Mouse (Mus musculus) myocyte (in vitro differentiated cells): ENCODE results near the gene Zbtb46. TPM values are rescaled to one million over a fixed set of nuclear protein-coding genes. Genes with fewer than 3 reads are reported as not detected.

Experiments used
- H3K27me3 ChIP-seq: one replicate; pipeline ENCODE4 v1.6.1; 2011; ENCODE audit not compliant: control insufficient read depth, insufficient read depth, insufficient read length
- H3K36me3 ChIP-seq: one replicate; pipeline ENCODE4 v1.6.1; 2011; ENCODE audit not compliant: control insufficient read depth, insufficient read depth
- H3K4me2 ChIP-seq: one replicate; pipeline ENCODE4 v1.6.1; 2011; ENCODE audit warnings: low read depth, control low read depth
- H3K4me3 ChIP-seq: one replicate; pipeline ENCODE4 v1.5.1; 2011; ENCODE audit warnings: mild to moderate bottlenecking, control low read depth, moderate library complexity
- H3K79me2 ChIP-seq: one replicate; pipeline ENCODE4 v1.6.1; 2011; ENCODE audit not compliant: control insufficient read depth, insufficient read depth
- H3ac ChIP-seq: one replicate; pipeline ENCODE4 v1.6.1; 2011; ENCODE audit not compliant: control insufficient read depth, insufficient read length
- CEBPB ChIP-seq: IDR thresholded peaks from 2 replicates; pipeline ENCODE4 v1.6.1; 2011; ENCODE audit warnings: mild to moderate bottlenecking, moderate library complexity; ENCODE audit not compliant: poor library complexity, insufficient read depth, severe bottlenecking
- E2F4 ChIP-seq: IDR thresholded peaks from one replicate; pipeline ENCODE4 v1.6.1; 2011; ENCODE audit warnings: mild to moderate bottlenecking, control low read depth, moderate library complexity; ENCODE audit not compliant: insufficient read depth
- MAX ChIP-seq: IDR thresholded peaks from one replicate; pipeline ENCODE4 v1.6.1; 2011; ENCODE audit warnings: low read depth, mild to moderate bottlenecking, control low read depth
- MYOD1 ChIP-seq, 3 experiments: IDR thresholded peaks; one replicate each; pipeline ENCODE4 v1.6.1; 2011; ENCODE audit warnings: control low read depth in 2 of 3, low read depth in 2 of 3, mild to moderate bottlenecking in 2 of 3, moderate library complexity in 1 of 3; ENCODE audit not compliant: insufficient read length in 2 of 3, control insufficient read depth in 1 of 3
- MYOG ChIP-seq, 3 experiments: IDR thresholded peaks; one replicate each; pipeline ENCODE4 v1.6.1; 2011; ENCODE audit warnings: control low read depth in 2 of 3, low read depth in 2 of 3, mild to moderate bottlenecking in 2 of 3; ENCODE audit not compliant: insufficient read length in 2 of 3, control insufficient read depth in 1 of 3, insufficient read depth in 1 of 3
- POLR2A ChIP-seq: IDR thresholded peaks from one replicate; pipeline ENCODE4 v1.6.1; 2011; ENCODE audit warnings: low read depth, mild to moderate bottlenecking, control low read depth, moderate library complexity; ENCODE audit not compliant: insufficient read length
- POLR2AphosphoS2 ChIP-seq: IDR thresholded peaks from one replicate; pipeline ENCODE4 v1.6.1; 2011; ENCODE audit warnings: low read depth, control low read depth; ENCODE audit not compliant: insufficient read length
- REST ChIP-seq: IDR thresholded peaks from one replicate; pipeline ENCODE4 v1.6.1; 2011; ENCODE audit warnings: mild to moderate bottlenecking, control low read depth, moderate library complexity; ENCODE audit not compliant: insufficient read depth, insufficient read length
- SRF ChIP-seq: IDR thresholded peaks from one replicate; pipeline ENCODE4 v1.6.1; 2011; ENCODE audit warnings: low read depth; ENCODE audit not compliant: control insufficient read depth, insufficient read length
- TCF12 ChIP-seq: IDR thresholded peaks from one replicate; pipeline ENCODE4 v1.6.1; 2011; ENCODE audit warnings: mild to moderate bottlenecking, control low read depth; ENCODE audit not compliant: poor library complexity, insufficient read depth, severe bottlenecking
- TCF3 ChIP-seq: IDR thresholded peaks from one replicate; pipeline ENCODE4 v1.6.1; 2011; ENCODE audit warnings: low read depth, control low read depth; ENCODE audit not compliant: insufficient read length
- USF1 ChIP-seq: IDR thresholded peaks from one replicate; pipeline ENCODE4 v1.6.1; 2011; ENCODE audit warnings: low read depth, mild to moderate bottlenecking, control low read depth, moderate library complexity
- polyA plus RNA-seq: library from polyadenylated mRNA; unstranded; fragments of >200 nt; fragmentation: generic; extraction: Trizol; gene quantifications from one replicate; pipeline ENCODE4 v1.2.1, GENCODE M21; 2012; ENCODE audit warnings: missing spikeins

Gene Zbtb46
- 1.3 TPM for polyA plus RNA-seq

DNA sequence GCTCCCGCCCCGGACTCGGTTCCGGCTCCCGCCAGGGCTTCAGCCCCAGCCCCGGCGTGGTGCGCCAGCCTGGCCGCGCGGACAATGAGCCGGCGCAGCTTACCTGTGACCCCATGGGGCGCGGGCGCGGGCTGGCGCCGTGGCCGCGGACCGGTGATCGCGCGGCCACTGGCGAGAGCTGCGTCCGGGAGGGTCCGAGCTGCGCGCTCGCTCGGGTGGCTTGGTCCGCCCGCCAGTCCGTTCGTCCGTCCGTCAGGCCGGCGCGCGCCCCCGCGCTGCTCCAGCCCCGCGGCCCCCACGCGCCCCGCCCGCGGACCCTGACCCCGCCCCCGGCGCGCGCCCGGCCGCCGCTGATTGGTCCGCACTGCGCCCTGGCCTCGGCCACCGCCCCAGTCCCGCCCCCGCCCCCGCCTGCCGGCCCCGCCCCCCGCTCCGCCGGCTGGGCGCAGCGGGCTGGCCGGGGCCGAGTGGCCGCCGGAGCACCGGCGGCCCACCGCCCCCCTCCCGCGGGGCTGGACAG is at the start of gene Zbtb46:
TSS of gene Zbtb46 (minus strand) at position 274 of the 520 bp plus-strand sequence.
- H3K27me3 ChIP-seq: peaks cover 33% of the 10 kb centered on the region
- no peaks in the 10 kb centered on the region for H3K79me2 ChIP-seq
- TF ChIP-seq POLR2AphosphoS2: peak; percentile 32
- TF ChIP-seq POLR2A: peak; percentile 74
- TF ChIP-seq MYOG (IDR thresholded peaks at IDR 0.05; ENCODE audit: control insufficient read depth in 1 of 3, insufficient read depth in 1 of 3, insufficient read length in 2 of 3, low read depth in 2 of 3): peak in 1 of 3 experiments; percentile 37
- no peak for TF ChIP-seq USF1
- H3K4me2 ChIP-seq: peak within 1 kb of the TSS; percentile 98
- H3K4me3 ChIP-seq: peak within 1 kb of the TSS; percentile 28
- no peaks in the 10 kb centered on the region for H3K36me3 ChIP-seq
- H3ac ChIP-seq: peak within 1 kb of the TSS; percentile 53

DNA sequence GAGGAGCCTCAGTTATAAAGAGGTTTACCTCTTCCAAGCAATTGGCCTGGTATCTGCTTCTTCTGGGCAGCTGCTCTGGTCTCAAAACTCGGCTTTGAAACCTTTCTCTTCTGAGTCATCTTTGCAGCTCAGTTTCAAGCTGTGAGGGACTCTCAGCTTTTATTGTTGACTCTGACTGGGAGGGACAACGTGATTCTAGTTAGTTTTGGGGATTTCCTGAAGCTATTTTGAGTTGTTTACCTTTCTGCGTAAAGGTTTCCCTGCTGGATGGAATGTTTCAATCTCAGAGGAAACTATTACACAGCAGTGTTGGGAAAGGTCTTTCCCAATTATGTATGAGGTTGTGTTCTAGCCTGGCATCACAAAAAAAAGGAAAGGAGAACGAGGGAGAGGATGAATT is 39.4 kb upstream of the Zbtb46 start:
- peaks cover 37% of the 10 kb centered on the region for H3K36me3 ChIP-seq
- H3K4me2 ChIP-seq: peak overlapping the region; percentile 83
- no peak overlapping the region for H3ac ChIP-seq
- no peak for TF ChIP-seq POLR2A
- TF ChIP-seq POLR2AphosphoS2: no peak
- no peak for TF ChIP-seq TCF3
- no peak for TF ChIP-seq CEBPB
- no peak for TF ChIP-seq E2F4
- TF ChIP-seq TCF12: no peak
- TF ChIP-seq REST: no peak
- no peak for TF ChIP-seq MAX
- no peak for TF ChIP-seq MYOD1 (IDR thresholded peaks at IDR 0.05; ENCODE audit: control insufficient read depth in 1 of 3, insufficient read length in 2 of 3, low read depth in 2 of 3)
- no peak for TF ChIP-seq SRF
- TF ChIP-seq MYOG (IDR thresholded peaks at IDR 0.05; ENCODE audit: control insufficient read depth in 1 of 3, insufficient read depth in 1 of 3, insufficient read length in 2 of 3, low read depth in 2 of 3): no peak
- peaks cover 44% of the 10 kb centered on the region for H3K79me2 ChIP-seq
- no peak overlapping the region for H3K4me3 ChIP-seq
- H3K27me3 ChIP-seq: no peaks in the 10 kb centered on the region

- peak overlapping the region; percentile 90 for H3K4me3 ChIP-seq
- H3K4me2 ChIP-seq: peak overlapping the region; percentile 83
- peaks cover 31% of the 10 kb centered on the region for H3K36me3 ChIP-seq
- peaks cover 42% of the 10 kb centered on the region for H3K79me2 ChIP-seq
- H3ac ChIP-seq: peak overlapping the region; percentile 87
- TF ChIP-seq E2F4: no peak
- TF ChIP-seq MYOD1 (IDR thresholded peaks at IDR 0.05; ENCODE audit: control insufficient read depth in 1 of 3, insufficient read length in 2 of 3, low read depth in 2 of 3): no peak
- TF ChIP-seq MYOG (IDR thresholded peaks at IDR 0.05; ENCODE audit: control insufficient read depth in 1 of 3, insufficient read depth in 1 of 3, insufficient read length in 2 of 3, low read depth in 2 of 3): no peak
- no peak for TF ChIP-seq SRF
- no peak for TF ChIP-seq POLR2A
- no peak for TF ChIP-seq USF1
- TF ChIP-seq MAX: no peak
- TF ChIP-seq POLR2AphosphoS2: no peak
- TF ChIP-seq TCF3: no peak
- TF ChIP-seq REST: no peak
- no peak for TF ChIP-seq TCF12
- no peak for TF ChIP-seq CEBPB
- H3K27me3 ChIP-seq: no peaks in the 10 kb centered on the region
Observed at GRCm38 (mm10) chr2:181497548-181497875, 38.3 kb upstream of the Zbtb46 start.

- Histone ChIP-seq H3K4me3 (peak within 1 kb of the TSS; percentile 90), H3K36me3 (peaks cover 26% of the 10 kb centered on the region), H3K79me2 (peaks cover 39% of the 10 kb centered on the region), H3K27me3 (no peaks in the 10 kb centered on the region), H3ac (peak within 1 kb of the TSS; percentile 87), H3K4me2 (peak within 1 kb of the TSS; percentile 99)
- TF ChIP-seq POLR2A (peak; percentile 94), MYOD1 (IDR thresholded peaks at IDR 0.05; ENCODE audit: control insufficient read depth in 1 of 3, insufficient read length in 2 of 3, low read depth in 2 of 3) (peak in 1 of 3 experiments; percentile 23), REST (no peak), MAX (no peak), TCF12 (no peak), MYOG (IDR thresholded peaks at IDR 0.05; ENCODE audit: control insufficient read depth in 1 of 3, insufficient read depth in 1 of 3, insufficient read length in 2 of 3, low read depth in 2 of 3) (no peak), E2F4 (peak; percentile 22), SRF (peak; percentile 82), USF1 (no peak), POLR2AphosphoS2 (peak; percentile 91), CEBPB (no peak), TCF3 (no peak)
Observed at GRCm38 (mm10) chr2:181496831-181497547, 37.8 kb upstream of the Zbtb46 start, which contains the start of gene Tpd52l2. Gene Tpd52l2, plus strand, starts transcription at chr2:181497142.
